Mouse (Mus musculus) cerebral cortex, adult 2 months (tissue): ENCODE results near the gene Myod1.

Source experiments
- WGBS: fragments of 180-500 bp; shearing (Covaris S2); methylation state at CpG from one replicate; pipeline ENCODE4 v1.1.7; 2018; 5-methylcytosine and 5-hydroxymethylcytosine counted together

The Myod1 gene

DNA sequence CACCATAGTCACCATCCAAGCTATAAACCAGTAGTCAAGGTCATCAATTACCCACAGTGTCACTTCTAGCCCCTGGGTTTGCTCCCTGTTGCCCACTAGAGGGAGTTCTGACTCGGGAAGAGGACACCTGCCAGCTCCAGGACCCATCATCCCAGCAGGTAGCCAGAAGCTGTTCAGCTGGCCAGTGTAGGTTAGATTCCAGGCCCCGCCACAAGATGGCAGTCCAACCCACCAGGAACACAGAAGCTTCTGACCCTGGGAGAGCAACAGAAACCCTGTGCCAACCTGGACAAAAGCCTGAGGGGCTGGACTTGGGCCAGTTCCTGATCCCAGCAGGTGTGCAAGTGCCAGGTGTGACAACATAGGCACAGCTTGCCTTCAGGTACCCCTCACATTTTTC is 16.8 kb downstream of the Myod1 start:
- 0% methylated on average over 2 of the region's 2 CpGs for WGBS

DNA sequence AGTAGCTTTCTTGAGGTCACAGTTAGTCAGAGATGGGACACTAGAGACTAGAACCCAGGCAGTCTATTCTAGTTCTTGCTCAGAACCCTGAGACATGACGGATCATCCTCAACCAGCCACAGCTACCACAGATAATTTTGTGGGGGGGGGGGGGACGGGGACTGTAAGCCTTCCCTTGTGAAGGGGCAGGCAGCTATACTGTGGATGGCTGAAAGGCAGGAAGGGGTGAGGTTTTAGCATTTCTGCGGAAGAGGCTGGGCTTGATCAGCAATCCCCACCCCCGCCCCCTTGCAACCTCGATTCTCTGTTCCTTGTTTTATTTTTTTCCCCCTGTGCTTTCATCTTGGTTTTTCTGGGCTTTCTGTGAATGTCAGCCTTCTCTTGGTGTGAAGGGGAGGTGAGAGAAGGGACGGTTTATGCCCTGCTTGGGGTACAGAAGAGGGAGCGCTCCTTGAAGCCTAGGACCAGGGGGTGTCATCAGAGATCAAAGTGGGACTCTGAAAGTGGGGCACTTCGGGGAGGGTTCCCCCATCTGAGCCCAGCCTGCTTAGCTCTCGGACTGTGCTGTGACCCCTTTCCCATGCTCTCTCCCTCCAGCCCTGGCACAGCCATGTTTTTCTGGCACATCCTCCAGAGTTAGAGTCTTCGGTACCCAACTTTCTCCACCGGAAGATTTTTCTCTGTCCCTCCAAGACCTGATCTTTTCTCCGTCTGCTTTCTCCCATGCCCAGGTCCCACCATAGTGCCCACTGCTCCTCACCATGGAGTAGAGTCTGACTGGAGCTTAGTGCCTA is 17.6 kb downstream of the Myod1 start:
- WGBS: 46% methylated on average over 12 of the region's 12 CpGs

DNA sequence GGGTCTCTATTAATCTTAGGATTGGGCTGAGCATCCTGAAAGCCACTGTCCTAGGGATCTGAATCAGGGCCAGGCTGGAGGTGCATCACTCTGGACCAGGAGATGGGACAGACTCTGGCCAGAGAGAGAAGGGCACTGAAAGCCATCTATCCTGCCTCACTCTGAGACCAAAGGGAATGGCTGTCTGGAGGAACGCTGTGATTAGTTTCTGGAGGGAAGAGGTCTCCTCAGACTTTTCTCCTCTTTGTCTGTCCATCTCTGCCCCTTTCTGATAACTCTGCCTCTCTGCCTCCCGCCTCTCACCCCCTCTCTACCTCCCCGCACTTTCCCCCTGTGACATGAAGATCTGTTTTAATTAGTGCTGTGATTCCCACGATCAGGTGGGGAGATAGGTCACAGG is 18.7 kb downstream of the Myod1 start:
- WGBS: 82% methylated on average over 4 of the region's 4 CpGs

DNA sequence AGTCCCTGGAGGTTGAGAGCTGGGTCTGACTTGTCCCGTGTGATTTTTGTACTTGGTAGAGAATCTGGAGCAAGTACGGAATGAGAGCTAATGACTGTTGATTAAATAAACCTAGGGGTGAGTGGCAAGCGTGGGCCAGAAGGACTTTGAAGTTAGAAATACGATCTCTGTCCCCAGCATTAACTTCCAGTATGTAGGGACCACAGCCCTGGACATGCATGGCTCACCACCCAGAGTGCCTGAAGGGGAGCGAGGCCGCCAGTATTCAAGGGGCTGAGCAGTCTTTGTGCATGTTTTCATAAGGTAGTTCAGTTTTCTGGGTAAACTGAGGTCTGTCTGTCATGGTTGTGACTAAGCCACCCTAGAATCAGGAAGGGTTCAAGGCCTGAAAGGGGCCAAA is 19.3 kb downstream of the Myod1 start:
- 71% methylated on average over 6 of the region's 6 CpGs for WGBS

DNA sequence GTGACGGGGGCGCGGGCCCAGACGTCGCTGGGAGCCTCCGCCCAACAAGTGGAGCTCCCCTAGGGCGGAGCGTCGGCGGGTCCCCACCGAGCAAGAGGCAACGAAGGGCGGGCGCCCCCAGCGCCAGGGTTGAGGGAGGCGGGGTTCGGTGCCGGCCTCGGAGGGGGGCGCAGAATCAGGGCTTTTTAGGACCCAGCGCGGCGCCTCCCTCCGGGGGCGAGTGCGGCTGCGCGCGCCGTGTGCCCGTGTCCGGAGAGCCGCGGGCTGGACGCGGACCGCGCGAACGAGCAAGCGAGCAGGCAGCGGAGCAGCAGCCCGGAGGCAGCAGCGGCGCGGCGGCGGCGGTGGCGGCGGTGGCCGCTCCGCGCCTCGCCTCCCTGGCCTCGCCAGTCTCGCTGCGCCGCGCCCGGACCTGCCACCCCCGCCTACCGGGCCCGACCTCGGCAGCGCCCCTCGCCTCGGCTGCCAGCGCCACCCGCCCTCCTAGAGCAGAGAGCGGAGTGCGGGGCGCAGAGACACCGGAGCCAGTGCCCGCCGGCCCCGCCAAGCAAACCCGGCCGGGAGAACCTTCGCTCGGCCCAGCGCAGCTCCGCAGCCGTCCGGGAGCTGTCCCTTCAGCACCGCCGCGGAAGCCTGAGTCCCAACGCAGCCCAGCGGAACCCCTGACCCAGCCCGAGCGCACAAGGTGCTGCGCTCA is 20.1 kb downstream of the Myod1 start, which contains the start of gene Kcnc1:
TSS of gene Kcnc1 (plus strand) at position 267 of the 697 bp plus-strand sequence.
- under 1% methylated on average over 92 of the region's 93 CpGs for WGBS

DNA sequence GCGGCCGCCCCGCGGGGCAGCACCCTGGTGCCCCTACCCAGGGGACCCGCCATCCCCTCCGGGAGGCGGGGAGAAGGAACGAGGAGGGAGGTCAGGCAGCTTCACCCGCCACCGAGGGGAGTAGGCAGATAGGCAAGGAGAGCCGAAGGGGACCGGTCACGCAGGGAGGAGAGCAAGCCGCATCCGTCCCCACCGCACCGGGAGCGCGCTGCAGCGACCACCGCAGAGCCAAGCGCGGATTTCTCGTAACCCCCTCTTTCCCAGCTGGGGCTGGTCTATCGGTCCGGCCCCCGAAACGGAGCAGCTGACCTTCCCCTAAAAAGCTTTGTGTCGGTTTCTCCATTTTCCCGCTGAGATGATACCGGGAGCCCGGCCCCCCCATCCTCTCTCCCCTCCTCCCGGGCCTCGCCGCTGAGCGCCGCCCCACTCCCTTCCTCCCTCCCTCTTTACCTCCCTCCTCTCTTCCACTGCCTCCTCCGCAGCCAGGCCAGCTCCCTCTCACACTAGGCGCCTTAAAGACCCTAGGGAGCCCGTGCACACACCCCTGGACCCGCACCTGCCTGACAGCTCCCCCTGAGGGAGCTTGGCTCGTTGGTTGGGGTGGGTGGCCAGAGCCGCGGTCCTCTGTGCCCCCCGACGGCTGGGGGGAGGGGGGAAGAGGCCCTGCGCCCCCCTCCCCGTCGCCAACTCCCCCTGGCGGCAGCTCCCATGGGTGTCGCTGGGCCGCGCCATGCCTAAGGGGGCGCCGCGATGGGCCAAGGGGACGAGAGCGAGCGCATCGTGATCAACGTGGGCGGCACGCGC is 20.9 kb downstream of the Myod1 start:
- WGBS: under 1% methylated on average over 64 of the region's 64 CpGs

DNA sequence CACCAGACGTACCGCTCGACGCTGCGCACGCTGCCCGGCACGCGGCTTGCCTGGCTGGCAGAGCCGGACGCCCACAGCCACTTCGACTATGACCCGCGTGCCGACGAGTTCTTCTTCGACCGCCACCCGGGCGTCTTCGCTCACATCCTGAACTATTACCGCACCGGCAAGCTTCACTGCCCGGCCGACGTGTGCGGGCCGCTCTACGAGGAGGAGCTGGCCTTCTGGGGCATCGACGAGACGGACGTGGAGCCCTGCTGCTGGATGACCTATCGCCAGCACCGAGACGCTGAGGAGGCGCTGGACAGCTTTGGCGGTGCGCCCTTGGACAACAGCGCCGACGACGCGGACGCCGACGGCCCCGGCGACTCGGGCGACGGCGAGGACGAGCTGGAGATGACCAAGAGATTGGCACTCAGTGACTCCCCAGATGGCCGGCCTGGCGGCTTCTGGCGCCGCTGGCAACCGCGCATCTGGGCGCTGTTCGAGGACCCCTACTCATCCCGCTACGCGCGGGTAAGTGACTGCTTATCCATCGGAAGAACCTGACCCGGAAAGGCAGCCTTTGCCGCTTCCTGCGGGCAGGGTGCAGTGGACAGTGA is 21.6 kb downstream of the Myod1 start:
- WGBS: 6% methylated on average over 70 of the region's 70 CpGs

DNA sequence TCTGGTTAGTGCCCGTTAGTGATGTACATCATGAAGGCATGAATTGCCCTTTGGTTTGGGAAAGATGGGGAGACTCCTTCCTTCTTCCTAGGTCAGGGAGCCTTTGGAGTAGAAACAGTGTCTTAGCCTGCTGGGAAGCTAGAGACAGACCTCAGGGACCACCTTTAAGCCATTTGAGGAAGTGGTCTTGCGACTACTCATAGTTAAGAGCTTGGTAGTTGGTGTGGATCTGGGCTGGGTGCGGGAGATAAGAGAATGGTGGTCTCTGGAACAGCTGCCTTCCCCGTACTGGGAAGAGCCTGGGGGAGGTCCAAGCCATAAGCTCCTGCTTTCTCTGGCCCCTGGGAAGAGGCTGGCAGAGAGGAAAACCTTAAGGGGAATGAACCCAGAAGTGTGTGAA is 22.3 kb downstream of the Myod1 start:
- 43% methylated on average over 4 of the region's 4 CpGs for WGBS

DNA sequence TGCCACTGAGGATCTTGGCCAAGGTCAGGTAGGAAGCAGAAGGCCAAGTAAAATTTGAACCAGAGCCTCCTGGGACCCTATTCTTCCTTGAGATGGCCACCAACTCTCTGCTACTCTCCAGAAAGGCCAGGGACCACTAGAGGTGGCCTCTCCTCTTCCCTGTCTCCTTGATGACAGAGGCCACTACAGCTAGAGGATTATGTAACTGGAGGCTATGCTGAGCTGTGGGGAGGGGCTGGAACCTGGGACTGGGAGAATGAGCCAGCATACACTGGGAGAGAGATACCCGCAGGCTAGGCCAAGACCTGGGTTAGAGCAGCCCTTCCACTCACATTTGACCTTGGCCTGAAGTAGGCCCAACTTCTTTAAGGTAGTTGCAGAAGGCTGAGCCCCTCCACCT is 23.4 kb downstream of the Myod1 start:
- WGBS: 59% methylated on average over 1 of the region's 1 CpGs

DNA sequence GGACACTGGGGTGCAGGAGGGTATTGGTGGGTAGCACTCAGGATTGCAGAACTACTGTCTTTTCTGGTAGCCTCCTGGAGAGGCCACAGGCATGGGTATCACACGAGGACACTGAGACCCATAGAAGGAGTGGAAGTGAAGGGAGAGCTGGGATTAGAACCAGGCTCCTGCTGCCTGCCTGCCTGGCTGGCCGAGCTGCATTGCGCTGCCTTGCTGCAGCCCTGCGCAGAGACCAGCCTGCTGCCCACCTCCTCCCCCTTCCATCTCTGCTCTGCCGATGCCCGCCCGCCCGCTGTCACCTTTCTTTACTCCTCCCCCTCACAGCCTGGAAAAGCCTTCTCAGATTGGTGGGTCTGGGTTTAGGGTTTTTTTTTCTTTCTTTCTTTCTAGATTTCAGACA is 24.1 kb downstream of the Myod1 start:
- 16% methylated on average over 8 of the region's 8 CpGs for WGBS

DNA sequence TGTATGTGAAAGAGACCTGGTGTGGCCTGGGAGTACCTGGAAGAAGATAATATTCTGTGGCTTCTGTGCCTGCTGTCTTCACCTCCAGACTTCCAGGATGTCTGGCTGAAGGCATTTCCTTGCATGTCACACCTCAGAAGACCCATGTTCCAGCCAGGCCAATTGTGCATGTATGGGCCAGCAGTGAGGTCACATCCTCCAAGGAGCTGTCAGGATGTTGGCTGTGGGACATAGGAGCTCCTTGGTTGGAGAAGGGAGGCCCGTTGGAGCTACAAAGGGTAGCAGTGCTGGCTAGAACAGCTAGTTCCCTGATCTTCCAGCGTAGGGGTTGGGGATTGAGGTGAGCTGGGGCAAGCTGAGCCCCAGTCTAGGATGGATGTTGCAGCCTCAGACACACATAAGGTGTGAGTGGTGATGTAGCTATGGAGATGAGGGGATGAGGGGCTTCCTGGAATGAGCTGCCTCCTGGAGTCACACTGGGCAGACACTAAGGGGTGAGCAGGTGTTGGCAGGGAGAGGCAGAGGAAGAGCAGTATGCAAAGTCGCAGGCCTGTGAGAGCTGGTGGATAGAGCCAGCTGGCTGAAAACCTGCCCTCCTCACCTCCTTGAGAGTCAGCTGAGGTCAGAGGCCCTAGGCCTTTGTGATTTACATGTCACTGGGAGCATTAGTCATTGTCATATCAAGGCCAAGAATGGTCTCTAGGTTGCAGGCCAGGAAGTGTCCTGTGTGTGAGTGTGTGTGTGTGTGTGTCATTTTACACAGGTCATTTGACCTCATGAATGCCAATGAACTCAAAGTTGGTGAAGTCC is 25.3 kb downstream of the Myod1 start:
- 62% methylated on average over 3 of the region's 3 CpGs for WGBS

DNA sequence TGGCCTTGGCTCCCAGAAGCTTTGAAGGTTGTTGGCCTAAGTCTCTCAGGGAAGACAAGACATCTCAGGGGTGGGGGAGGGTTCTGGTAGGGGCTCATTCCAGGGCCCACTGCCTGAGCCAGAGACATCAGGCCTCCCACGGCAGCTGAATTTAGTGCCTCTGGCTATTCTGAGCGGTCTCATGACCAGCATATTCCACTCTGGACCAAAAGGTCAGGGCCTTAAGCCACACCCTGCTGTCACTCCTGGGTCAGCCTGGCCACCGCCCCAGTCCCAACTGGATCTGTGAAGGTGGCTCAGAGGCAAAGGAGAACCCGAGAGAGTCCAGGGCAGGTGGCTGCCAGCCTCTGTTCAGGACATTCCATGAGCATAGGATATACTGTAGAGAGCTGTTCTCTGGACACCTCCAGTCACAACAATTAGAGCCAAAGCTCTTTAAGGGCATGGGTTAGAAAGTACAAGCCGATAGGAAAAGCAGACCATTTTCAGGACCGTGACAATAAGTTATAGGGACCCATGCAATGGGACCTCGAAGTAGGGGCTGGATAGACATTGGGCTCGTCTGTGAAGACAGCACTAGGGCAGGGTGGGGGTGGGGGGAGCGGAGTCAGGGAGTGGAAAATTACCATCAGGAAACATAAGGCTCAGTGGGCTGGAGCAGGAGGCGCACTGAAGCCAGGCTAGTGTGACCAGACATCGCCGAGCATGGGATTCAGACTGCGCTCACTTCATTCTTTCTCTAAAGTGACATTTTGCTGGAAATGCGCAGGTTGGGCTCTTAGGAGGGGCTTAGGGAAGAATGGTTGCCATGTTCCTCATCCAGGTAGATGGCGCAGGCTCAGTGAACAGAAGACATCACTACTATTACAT is 27.6 kb downstream of the Myod1 start:
- 66% methylated on average over 15 of the region's 15 CpGs for WGBS

DNA sequence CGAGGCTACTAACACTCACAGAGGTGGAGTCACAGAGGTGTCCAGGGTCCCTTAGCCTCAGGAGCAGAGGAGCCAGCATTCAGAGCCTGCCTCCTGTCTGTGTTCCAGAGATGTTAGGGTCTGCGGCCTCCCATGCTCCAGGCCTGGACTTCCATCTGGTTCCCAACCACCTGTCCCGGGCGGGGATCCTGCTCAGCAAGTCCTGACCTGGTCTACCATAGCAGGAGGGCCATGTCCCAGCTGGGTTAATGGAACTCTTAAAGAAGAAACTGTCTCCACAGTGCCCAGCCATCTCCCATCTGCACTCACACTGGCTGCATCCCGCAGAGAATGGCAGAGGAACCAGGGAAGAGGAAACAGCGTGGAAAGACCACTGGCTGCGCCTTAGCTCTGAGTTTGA is 28.5 kb downstream of the Myod1 start:
- WGBS: 85% methylated on average over 7 of the region's 7 CpGs

DNA sequence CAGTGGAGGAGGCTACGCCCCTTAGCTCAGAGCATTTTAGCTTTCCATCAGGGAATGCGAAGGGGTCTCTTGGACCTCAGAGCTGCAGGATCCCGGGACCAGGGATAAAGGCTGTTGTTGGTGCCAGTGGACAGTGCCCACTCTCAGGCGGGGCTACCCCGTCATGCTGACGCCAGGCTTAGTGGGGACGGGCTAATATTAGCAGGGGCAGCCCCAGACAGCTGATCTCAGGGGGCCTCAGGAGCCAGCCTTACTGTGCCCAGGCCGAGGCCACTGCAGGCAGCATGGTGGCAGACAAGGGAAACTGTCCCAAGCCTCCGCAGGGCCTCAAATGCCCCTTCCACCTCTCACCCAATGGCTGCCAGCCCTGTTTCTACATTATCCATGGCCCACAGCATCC is 32.3 kb downstream of the Myod1 start:
- 79% methylated on average over 9 of the region's 9 CpGs for WGBS

DNA sequence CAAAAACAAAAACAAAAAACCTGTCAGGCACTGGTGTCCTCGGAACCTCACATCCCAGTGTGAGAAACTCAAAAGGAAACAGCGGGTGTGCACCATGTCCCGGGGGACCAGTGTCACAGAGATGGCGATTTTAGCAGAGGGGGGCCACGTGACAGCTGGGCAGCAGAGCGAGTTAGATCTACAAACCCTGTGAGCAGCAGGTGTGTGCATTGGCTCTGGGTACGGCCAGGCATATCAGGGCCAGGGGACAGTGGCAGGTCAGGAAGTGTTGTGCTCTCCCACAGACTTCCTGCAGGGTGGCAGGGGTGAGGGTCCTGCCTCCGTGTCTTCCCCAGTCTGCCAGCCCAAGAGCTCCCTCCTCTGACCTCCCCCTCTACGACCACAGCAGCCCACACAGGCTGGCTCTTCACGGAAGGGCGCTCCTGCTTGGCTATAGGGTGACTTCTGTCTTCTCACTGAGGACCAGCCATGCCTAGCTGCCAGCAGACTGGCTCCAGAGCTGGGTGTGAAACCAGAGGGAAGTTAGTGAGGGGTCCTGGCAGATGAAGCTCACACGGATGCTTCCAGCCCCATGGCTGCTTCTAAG is 33.0 kb downstream of the Myod1 start:
- 50% methylated on average over 12 of the region's 12 CpGs for WGBS

DNA sequence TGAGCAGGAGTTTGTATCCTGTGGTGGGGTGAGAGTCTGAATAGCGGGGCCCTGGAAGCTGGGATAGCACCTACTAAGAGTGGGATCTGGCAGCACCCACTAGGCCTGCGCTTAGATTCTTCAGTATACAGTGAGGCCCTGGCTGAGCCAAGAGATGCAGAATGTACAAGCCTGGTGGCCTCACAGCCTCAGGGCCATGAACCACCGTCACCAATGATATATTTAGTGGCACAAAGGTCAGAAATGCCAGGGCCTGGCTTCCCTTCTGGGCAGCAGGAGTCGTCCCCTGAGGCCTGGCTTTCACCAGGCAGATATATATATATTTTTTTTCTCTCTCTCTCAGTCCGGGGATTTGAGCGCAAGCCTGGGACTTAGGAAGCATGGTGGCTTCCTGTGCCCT is 34.5 kb downstream of the Myod1 start:
- 65% methylated on average over 6 of the region's 6 CpGs for WGBS

DNA sequence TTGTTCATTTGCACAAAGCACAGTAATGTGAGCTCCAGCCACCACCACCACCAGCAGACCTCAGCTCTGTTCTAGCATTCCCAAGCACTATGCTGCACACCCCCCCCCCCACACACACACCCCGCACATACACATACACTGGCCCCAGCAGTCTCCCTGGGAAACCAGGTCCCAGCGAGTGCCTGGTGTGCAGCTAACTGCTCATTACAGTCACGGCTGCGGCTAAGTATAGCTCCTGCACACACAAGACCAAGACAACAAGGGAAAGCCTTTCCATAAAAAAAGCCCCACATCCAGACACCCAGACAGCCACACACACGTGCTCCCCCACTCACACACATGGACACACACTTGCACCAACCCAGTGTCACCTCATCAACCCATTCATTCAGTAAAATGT is 36.5 kb downstream of the Myod1 start:
- WGBS: 42% methylated on average over 5 of the region's 5 CpGs

DNA sequence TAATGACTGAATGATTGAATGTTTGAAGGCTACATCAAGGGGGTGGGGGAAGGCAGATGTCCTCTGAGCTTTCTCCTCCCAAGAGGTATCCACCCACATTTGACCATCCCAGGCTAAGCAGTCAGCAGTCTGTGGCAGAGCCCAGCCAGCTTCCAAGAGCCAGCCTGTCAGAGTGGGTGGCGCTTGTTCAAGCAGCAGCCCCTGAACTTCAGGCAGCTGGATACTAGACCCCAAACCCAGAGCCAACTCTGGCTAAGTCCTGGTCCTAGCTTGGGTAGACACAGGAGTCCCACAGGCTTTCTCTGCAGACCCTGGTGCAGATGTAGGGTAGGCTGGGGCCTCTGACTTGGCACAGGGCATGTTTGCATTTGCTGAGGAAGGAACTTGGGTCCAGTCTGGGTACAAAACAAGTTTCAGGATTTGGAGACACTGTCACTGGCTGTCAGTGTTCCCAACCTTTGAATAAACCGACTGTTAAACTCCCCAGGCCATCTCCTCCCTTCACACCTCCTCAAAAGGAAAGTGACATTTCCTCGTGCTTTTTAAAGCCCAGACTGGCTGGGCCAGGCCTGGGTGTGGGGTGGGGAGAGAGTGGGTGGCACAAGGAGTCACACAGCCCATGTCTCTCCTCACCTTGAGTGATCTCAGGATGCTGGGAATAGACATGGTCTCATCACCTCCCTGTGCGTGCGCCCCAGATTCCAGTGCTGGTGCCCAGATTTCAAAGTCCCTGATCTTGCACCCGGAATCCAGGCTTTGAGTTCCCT is 37.9 kb downstream of the Myod1 start:
- WGBS: 46% methylated on average over 6 of the region's 6 CpGs

DNA sequence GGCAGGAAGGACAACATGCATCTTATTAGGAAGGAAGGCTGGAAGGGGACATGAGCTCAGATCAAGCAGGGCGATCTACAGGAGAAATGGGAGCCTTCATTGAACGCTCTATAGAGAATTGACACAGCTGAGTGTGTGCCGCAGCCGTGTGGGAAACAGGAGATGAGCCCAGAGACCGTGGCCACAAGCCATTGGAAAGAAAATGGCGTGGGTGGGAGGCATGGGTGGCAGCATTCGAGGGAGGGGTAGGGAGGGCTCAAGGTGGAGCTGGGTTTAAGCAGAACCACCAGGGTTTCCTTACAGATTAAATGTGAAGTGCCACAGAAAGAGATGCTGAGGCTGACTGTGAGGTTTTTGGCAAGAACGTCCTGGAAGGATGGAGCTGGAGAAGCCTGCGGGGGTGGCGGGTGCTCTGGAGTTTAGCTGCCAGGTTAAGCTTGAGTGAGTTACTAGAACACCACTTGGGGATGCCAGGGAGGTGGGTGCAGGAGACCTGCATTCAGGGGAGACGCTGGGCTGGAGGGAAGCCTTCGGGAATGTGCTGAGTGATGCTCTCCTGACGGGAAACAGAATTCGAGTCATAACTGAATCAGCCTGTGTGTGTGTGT is 39.6 kb downstream of the Myod1 start:
- WGBS: 25% methylated on average over 14 of the region's 14 CpGs
